Mouse (Mus musculus) R1 (cell line): ENCODE data around the gene Gm3676.
"Not testable (repeated sequence)": the region's sequence is repeated elsewhere in the genome, so short reads cannot be mapped to it uniquely, and the experiment has no call there.

Experiments
- DNase-seq: peaks from one replicate; pipeline ENCODE4 v3.0.0-alpha.2; 2018; ENCODE audit warnings: low read depth, low spot score

The Gm3676 gene

GRCm38 (mm10) chr14:41646387-41646786 lies at the start of gene Gm3676:
Gm3676 (minus strand) TSS chr14:41646487.
- not testable (repeated sequence) for DNase-seq

- not testable (repeated sequence) for DNase-seq
Observed at GRCm38 (mm10) chr14:41648176-41648575, 1.9 kb upstream of the Gm3676 start.

- DNase-seq, result not testable (repeated sequence)
Observed at GRCm38 (mm10) chr14:41630144-41630543, 16.1 kb downstream of the Gm3676 start.

- not testable (repeated sequence) for DNase-seq
Observed at GRCm38 (mm10) chr14:41624512-41624911, 21.8 kb downstream of the Gm3676 start, which contains the start of gene Gm3072. Gm3072 (minus strand) TSS chr14:41624612.

- DNase-seq, result not testable (repeated sequence)
Observed at GRCm38 (mm10) chr14:41622535-41622934, 23.8 kb downstream of the Gm3676 start.

GRCm38 (mm10) chr14:41610690-41611089 lies 35.6 kb downstream of the Gm3676 start:
- DNase-seq, result not testable (repeated sequence)

- not testable (repeated sequence) for DNase-seq
Observed at GRCm38 (mm10) chr14:41600935-41601334, 45.4 kb downstream of the Gm3676 start.
